ENCODE assay signal across 9 mouse cellular contexts in genomic region chr9:55199348-55199747, GRCm38 (mm10). TPM values are rescaled to one million over a fixed set of nuclear protein-coding genes. Genes with fewer than 3 reads are reported as not detected.
A peak's percentile ranks its signal among the peaks of the same experiment; 100 is the strongest.
DNase-seq lines count a peak whose midpoint lies in the region; ATAC-seq lines count a peak whose summit lies in the region.
"Had no signal": no experiment of that assay in that cellular context is flagged by ENCODE, and none has a peak within 500 bp of the region (broad histone marks: within the 10 kb centered on the region; RNA-seq: fewer than 3 reads in every experiment).

No protein-coding gene starts in this region.

- H3K9me3 ChIP-seq in heart, embryonic 15.5 days (replicated peaks) = no peaks in the 10 kb centered on the region
- H3K9me3 ChIP-seq in hindbrain, embryonic 11.5 days (ENCODE audit: control insufficient read depth, low read length) = no peaks in the 10 kb centered on the region
- H3K9me3 ChIP-seq: limb, embryonic 13.5 days had no signal

- no peak overlapping the region for H3K9ac ChIP-seq in heart, embryonic 15.5 days
- no peak overlapping the region for H3K9ac ChIP-seq in hindbrain, embryonic 11.5 days (ENCODE audit: low read depth, low read length)
- H3K9ac ChIP-seq: limb, embryonic 13.5 days had no signal

- H3K4me1 ChIP-seq in heart, embryonic 15.5 days (replicated peaks) = peaks cover 3% of the 10 kb centered on the region; the same call in 1 of the 2 replicates
- no peaks in the 10 kb centered on the region for H3K4me1 ChIP-seq in hindbrain, embryonic 11.5 days (replicated peaks; ENCODE audit: control insufficient read depth, insufficient read depth, low read length)
- H3K4me1 ChIP-seq: limb, embryonic 13.5 days had no signal

- H3K36me3 ChIP-seq in heart, embryonic 15.5 days = peaks cover 7% of the 10 kb centered on the region
- no peaks in the 10 kb centered on the region for H3K36me3 ChIP-seq in hindbrain, embryonic 11.5 days (ENCODE audit: control insufficient read depth, insufficient read depth, low read length)

- no peak overlapping the region for H3K4me2 ChIP-seq in heart, embryonic 15.5 days
- no peak overlapping the region for H3K4me2 ChIP-seq in hindbrain, embryonic 11.5 days (replicated peaks; ENCODE audit: low read depth, low read length)
- H3K4me2 ChIP-seq: limb, embryonic 13.5 days had no signal

- WGBS in heart, embryonic 15.5 days = 45% methylated on average over 2 of the region's 2 CpGs
- WGBS in hindbrain, embryonic 11.5 days = 85% methylated on average over 2 of the region's 2 CpGs

- peak overlapping the region; percentile 45 for H3K27ac ChIP-seq in heart, embryonic 15.5 days
- no peak overlapping the region for H3K27ac ChIP-seq in hindbrain, embryonic 11.5 days (ENCODE audit: low read depth, low read length)
- H3K27ac ChIP-seq: limb, embryonic 13.5 days had no signal

- peak; percentile 93 for DNase-seq in heart, adult 11 months
- no peak for DNase-seq in heart, postnatal 36 days
- peak; percentile 65 for DNase-seq in 416B (ENCODE audit: low read depth)
- peak; percentile 23 for DNase-seq in adrenal gland, postnatal 25 days
- no peak for DNase-seq in spleen, adult 18-20 months
- DNase-seq in hindbrain, embryonic 11.5 days (ENCODE audit: low spot score) = no peak
- no peak for DNase-seq in B cell, adult 2 months

- intact Hi-C loops in heart, postnatal 36 days (cut with DNase I) = no loop called here

- H3K4me3 ChIP-seq in heart, embryonic 15.5 days = no peak overlapping the region
- H3K4me3 ChIP-seq in hindbrain, embryonic 11.5 days (ENCODE audit: low read depth, low read length) = no peak overlapping the region
- H3K4me3 ChIP-seq: limb, embryonic 13.5 days had no signal

- ATAC-seq in heart, embryonic 15.5 days (replicated peaks; ENCODE audit: insufficient number of reproducible peaks, insufficient read depth, low FRiP score, low read depth) = no peak
- no peak for ATAC-seq in hindbrain, embryonic 11.5 days (ENCODE audit: low FRiP score)

- no peaks in the 10 kb centered on the region for H3K27me3 ChIP-seq in heart, embryonic 15.5 days
- H3K27me3 ChIP-seq in hindbrain, embryonic 11.5 days (ENCODE audit: control insufficient read depth, insufficient read depth, low read length) = no peaks in the 10 kb centered on the region
- H3K27me3 ChIP-seq: limb, embryonic 13.5 days had no signal

RNA-seq across cellular contexts. Expression of gene Fbxo22, which starts 9.4 kb away (rescaled TPM):
- total RNA-seq in heart, postnatal 36 days (2021) = 10 to 100 TPM; 31.9 to 34.4 TPM
- total RNA-seq in adrenal gland, postnatal 25 days (2021) = 39.4 and 40.0 TPM in 2 replicates
- polyA plus RNA-seq in heart, embryonic 15.5 days (2015; fragmentation: Nextera tagmentation; extraction: Ambion mirVana) = 51.7 and 51.8 TPM in 2 replicates
- 92.8 and 92.9 TPM in 2 replicates for polyA plus RNA-seq in hindbrain, embryonic 11.5 days (2014; fragmentation: Nextera tagmentation; extraction: Ambion mirVana)

RNA-seq across cellular contexts. Expression of gene Ube2q2, which starts 50.7 kb away (rescaled TPM):
- 10 to 100 TPM; 27.3 to 30.6 TPM for total RNA-seq in heart, postnatal 36 days (2021)
- 54.8 and 57.1 TPM in 2 replicates for total RNA-seq in adrenal gland, postnatal 25 days (2021)
- 26.1 and 26.5 TPM in 2 replicates for polyA plus RNA-seq in heart, embryonic 15.5 days (2015; fragmentation: Nextera tagmentation; extraction: Ambion mirVana)
- 47.7 and 55.1 TPM in 2 replicates for polyA plus RNA-seq in hindbrain, embryonic 11.5 days (2014; fragmentation: Nextera tagmentation; extraction: Ambion mirVana)

Comparison
In these comparisons a context has a peak if more than half of its experiments do, and no peak if none do; other contexts are left out.
1. DNase-seq: peak in heart, adult 11 months (single experiment), 416B (single experiment) and adrenal gland, postnatal 25 days (single experiment); none in heart, postnatal 36 days (0 of 2), spleen, adult 18-20 months (0 of 2), hindbrain, embryonic 11.5 days (single experiment) and B cell, adult 2 months (0 of 2).